Mouse (Mus musculus): Measurements from ENCODE around the gene Pank1. TPM values are rescaled to one million over a fixed set of nuclear protein-coding genes. Genes with fewer than 3 reads are reported as not detected.

Pank1 gene
- polyA plus RNA-seq, 1 experiment from 2014 or later: 6.5 TPM

DNA sequence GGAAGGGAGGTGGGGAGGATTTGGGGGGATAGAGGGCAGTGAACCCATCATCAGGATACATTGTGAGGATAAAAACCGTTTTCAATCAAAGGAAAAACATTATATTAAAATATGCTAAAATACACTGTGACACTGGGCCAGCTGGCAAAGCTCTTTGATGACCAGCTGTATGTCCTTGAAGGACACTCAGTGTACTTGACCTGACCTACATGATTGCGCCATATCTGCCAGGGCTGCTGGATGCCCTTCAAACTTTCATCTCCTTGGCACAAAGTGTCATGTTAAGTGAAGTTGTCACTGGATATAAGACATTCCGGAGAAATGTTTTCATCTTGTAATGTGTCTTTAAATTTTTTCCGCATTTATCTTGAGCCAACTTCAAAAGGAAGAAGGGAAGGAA is 19.7 kb upstream of the Pank1 start:
- H3K27ac ChIP-seq (replicated peaks): no peak overlapping the region
- H3K4me3 ChIP-seq: no peak overlapping the region
- no peak for DNase-seq (ENCODE audit: low spot score)
- WGBS: 83% methylated on average over 4 of the region's 4 CpGs
- H3K9me3 ChIP-seq (replicated peaks): no peaks in the 10 kb centered on the region
- H3K27me3 ChIP-seq (ENCODE audit: low read depth, poor library complexity, severe bottlenecking): no peaks in the 10 kb centered on the region
- H3K36me3 ChIP-seq: no peaks in the 10 kb centered on the region
- H3K4me1 ChIP-seq: no peaks in the 10 kb centered on the region

DNA sequence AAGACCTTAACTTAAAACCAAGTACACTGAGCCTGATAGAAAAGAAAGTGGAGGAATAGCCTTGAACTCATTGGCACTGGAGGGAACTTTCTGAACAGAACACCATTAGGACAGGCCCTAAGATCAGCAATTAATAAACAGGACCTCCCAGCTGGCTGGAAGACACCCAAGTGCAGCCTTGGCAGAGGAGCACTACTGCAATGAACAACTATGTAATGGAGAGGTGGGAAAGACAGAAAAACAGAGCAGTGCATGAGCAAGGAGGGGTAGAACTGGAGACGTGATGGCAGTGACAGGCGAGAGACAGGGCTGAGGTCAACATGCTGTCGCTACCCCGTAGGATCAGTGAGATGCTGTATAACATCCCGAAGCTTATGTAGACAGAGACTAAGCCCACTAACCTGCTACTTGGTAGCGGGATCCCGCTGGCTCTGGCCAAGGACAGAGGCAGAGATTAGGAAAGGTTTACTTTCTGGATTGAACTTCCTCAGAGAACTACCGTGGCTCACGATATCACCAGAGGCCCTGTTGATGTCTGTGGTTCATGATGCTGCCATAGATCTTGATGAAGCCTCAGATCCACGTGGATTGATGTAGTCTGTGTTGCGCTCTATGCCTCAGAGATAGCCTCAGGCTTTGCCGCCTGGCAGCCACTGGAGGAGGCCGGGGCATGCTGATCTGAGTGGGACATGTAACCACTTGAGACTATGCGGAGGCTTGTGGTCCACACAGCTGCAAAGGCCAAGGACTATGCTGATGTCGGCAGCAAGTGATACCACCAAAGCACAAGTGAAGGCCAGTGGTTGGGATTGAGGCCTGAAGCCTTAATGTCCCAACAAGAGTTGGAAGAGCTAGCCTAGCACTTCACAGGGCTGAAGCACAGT is 18.1 kb upstream of the Pank1 start:
- no peak overlapping the region for H3K27ac ChIP-seq (replicated peaks)
- H3K36me3 ChIP-seq: no peaks in the 10 kb centered on the region
- H3K4me1 ChIP-seq: no peaks in the 10 kb centered on the region
- H3K27me3 ChIP-seq (ENCODE audit: low read depth, poor library complexity, severe bottlenecking): no peaks in the 10 kb centered on the region
- no peaks in the 10 kb centered on the region for H3K9me3 ChIP-seq (replicated peaks)
- 92% methylated on average over 15 of the region's 15 CpGs for WGBS
- H3K4me3 ChIP-seq: no peak overlapping the region
- no peak for DNase-seq (ENCODE audit: low spot score)

DNA sequence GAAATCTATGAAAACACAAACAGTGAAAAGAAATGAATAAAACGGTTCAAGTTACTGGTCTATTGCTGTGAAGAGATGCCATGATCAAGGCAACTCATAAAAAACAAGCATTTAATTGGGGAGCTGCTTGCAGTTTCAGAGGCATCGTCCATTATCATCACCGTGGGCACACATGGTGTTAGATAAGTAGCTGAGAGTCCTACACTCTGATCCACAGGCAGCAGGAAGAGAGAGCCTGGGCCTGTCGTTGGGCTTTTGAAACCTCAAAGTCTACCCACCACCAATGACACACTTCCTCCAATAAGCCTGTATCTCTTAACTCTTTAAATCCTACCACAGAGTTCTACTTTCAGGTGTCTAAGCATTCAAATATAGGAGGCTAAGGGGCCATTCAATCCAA is 15.8 kb upstream of the Pank1 start:
- Histone ChIP-seq H3K4me3 (no peak overlapping the region), H3K27me3 (ENCODE audit: low read depth, poor library complexity, severe bottlenecking) (no peaks in the 10 kb centered on the region), H3K27ac (replicated peaks) (no peak overlapping the region), H3K4me1 (no peaks in the 10 kb centered on the region), H3K36me3 (no peaks in the 10 kb centered on the region), H3K9me3 (replicated peaks) (no peaks in the 10 kb centered on the region)
- WGBS: 89% methylated on average over 4 of the region's 4 CpGs
- no peak for DNase-seq (ENCODE audit: low spot score)

DNA sequence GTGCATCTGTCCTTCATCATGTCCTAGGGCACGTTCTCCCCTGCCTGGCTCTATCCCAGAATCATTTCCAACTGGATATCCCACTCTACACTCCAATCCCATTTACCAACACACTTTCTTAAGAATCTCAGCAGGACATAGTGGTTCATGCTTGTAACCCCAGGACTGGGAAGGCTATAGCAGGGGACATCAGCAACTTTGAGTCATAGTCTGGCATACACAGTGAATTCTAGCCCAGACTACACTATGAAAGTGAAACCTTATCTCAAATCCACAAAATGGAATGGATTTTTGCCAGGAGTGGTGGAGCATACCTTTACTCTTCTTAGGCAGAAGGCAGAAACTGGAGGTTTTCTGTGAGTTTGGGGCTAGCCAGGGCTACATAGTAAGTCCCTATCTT is 12.3 kb upstream of the Pank1 start:
- DNase-seq (ENCODE audit: low spot score): no peak
- H3K27ac ChIP-seq (replicated peaks): no peak overlapping the region
- H3K36me3 ChIP-seq: no peaks in the 10 kb centered on the region
- no peaks in the 10 kb centered on the region for H3K4me1 ChIP-seq
- no peaks in the 10 kb centered on the region for H3K9me3 ChIP-seq (replicated peaks)
- no peaks in the 10 kb centered on the region for H3K27me3 ChIP-seq (ENCODE audit: low read depth, poor library complexity, severe bottlenecking)
- WGBS: 88% methylated on average over 1 of the region's 1 CpGs
- no peak overlapping the region for H3K4me3 ChIP-seq

DNA sequence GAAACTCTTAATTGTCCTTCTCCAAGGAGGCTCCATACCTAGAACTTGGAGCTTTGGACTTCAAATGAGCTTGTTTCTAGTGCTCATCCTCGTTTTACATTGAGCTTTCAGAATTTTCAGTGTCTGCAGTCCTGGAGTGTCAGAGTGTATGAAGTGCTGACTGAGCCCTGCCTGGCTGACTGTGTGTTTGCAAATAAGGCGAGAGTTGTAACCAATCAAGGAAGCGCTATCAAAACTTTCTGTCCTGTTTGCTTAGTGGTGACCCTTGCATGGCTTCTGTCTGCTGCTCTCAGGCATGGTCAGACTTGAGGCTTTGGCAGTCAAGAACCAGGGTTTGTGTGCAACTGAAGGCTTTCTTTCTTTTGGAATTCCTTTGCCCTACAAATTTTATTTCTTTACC is 11.7 kb upstream of the Pank1 start:
- 69% methylated on average over 3 of the region's 3 CpGs for WGBS
- Histone ChIP-seq H3K27me3 (ENCODE audit: low read depth, poor library complexity, severe bottlenecking) (no peaks in the 10 kb centered on the region), H3K4me3 (no peak overlapping the region), H3K36me3 (no peaks in the 10 kb centered on the region), H3K27ac (replicated peaks) (no peak overlapping the region), H3K4me1 (no peaks in the 10 kb centered on the region), H3K9me3 (replicated peaks) (no peaks in the 10 kb centered on the region)
- no peak for DNase-seq (ENCODE audit: low spot score)

DNA sequence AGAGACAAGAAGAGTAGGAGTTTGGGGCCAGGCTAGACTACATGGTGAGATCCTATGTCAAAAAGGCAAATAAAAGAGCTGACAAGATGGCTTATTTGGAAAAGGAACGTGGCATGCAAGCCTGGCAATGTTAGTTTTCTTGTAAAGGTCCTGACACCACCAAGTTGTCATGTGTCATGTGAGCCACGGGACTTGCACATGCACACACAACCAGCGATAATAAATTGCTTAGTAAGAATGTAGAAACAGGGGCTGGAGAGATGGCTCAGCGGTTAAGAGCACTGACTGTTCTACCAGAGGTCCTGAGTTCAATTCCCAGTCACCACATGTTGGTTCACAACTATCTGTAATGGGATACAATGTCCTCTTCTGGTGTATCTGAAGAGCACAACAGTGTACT is 7.1 kb upstream of the Pank1 start:
- DNase-seq (ENCODE audit: low spot score): no peak
- Histone ChIP-seq H3K4me1 (no peaks in the 10 kb centered on the region), H3K4me3 (no peak overlapping the region), H3K27me3 (ENCODE audit: low read depth, poor library complexity, severe bottlenecking) (no peaks in the 10 kb centered on the region), H3K27ac (replicated peaks) (no peak overlapping the region), H3K9me3 (replicated peaks) (no peaks in the 10 kb centered on the region), H3K36me3 (no peaks in the 10 kb centered on the region)
- whole genome bisulfite sequencing: 84% methylated on average over 4 of the region's 4 CpGs

DNA sequence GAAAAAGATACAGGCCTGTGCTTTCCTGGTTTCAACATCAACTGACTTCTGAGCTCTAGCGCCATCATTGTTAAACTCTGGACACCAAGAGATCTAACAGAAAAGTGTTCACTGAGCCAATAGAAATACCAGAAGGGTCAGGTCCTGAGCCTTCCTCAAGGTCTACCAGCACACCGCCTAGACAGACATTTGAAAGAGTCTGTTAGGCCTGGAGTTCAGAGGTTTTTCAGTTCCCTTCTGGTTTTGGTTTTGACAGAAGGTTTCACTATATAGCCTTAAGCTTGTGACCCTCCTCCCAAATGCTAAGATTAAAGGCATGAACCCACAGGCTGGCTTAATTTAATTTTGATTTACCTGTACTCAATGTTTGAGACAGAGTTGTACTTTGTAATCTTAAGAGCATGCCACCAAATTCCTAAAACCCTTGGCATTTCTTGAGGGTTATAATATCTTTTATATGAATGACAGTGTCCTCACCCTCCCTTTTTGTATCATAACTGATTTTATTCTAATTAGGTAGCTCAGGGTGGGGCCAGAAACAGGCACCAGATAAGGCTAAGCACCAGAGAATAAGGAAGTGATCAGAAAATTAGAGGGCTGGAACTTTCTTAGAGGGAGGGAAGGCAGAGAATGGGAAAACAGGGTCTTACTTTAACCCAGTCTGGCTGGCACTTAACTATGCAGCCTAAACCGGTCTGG is 4.4 kb upstream of the Pank1 start:
- WGBS: 82% methylated on average over 3 of the region's 3 CpGs

DNA sequence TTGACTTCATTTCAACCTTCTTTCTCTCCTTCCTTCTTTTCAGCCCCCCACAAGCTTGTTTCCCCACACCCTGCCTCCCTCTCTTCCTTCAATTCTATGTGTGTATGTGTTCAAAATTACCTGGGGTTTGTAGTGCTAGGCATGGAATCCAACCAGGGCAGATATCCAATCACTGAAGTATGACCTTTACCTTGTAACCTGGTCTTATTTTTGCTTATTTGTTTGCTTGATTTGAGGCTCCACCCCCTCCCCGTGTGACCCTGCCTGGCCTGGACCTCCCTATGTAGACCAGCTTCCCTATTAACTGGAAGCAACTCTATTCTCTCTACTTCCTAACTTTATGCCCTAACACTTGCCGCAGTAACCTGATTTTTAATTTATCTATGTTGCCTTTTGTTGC is 3.2 kb upstream of the Pank1 start:
- no peak overlapping the region for H3K27ac ChIP-seq (replicated peaks)
- H3K4me3 ChIP-seq: no peak overlapping the region
- peaks cover 15% of the 10 kb centered on the region for H3K4me1 ChIP-seq
- no peaks in the 10 kb centered on the region for H3K36me3 ChIP-seq
- no peaks in the 10 kb centered on the region for H3K9me3 ChIP-seq (replicated peaks)
- DNase-seq (ENCODE audit: low spot score): no peak
- WGBS: 85% methylated on average over 2 of the region's 2 CpGs
- H3K27me3 ChIP-seq (ENCODE audit: low read depth, poor library complexity, severe bottlenecking): no peaks in the 10 kb centered on the region

More for the DNA sequence above, 4.4 kb upstream of the Pank1 start:
- Histone ChIP-seq H3K27ac (replicated peaks) (no peak overlapping the region), H3K27me3 (ENCODE audit: low read depth, poor library complexity, severe bottlenecking) (no peaks in the 10 kb centered on the region), H3K4me3 (no peak overlapping the region), H3K9me3 (replicated peaks) (no peaks in the 10 kb centered on the region), H3K36me3 (no peaks in the 10 kb centered on the region), H3K4me1 (peaks cover 12% of the 10 kb centered on the region)
- DNase-seq (ENCODE audit: low spot score): no peak

DNA sequence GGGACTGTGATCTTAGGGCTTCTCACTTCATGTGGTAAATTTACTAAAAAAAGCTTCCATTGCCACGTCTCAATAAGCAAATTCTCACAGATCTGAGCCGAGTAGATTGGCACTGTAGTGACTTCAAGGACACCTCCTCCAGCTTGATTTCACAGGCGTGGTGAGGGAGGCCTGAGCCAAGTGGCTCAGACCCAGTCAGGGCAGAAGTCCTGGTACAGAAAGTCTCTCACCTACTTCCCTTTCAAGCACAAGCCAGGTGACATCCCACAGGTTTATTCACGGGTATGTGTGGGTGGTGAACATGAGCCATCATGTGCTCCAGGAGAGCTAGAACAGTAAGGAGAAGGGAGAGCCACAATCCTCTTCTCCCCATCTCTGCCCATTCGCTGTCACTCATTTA is 1.9 kb upstream of the Pank1 start:
- H3K4me3 ChIP-seq: no peak overlapping the region
- peaks cover 23% of the 10 kb centered on the region for H3K4me1 ChIP-seq
- no peaks in the 10 kb centered on the region for H3K36me3 ChIP-seq
- no peaks in the 10 kb centered on the region for H3K9me3 ChIP-seq (replicated peaks)
- no peaks in the 10 kb centered on the region for H3K27me3 ChIP-seq (ENCODE audit: low read depth, poor library complexity, severe bottlenecking)
- WGBS: 85% methylated on average over 5 of the region's 5 CpGs
- no peak for DNase-seq (ENCODE audit: low spot score)
- H3K27ac ChIP-seq (replicated peaks): no peak overlapping the region

DNA sequence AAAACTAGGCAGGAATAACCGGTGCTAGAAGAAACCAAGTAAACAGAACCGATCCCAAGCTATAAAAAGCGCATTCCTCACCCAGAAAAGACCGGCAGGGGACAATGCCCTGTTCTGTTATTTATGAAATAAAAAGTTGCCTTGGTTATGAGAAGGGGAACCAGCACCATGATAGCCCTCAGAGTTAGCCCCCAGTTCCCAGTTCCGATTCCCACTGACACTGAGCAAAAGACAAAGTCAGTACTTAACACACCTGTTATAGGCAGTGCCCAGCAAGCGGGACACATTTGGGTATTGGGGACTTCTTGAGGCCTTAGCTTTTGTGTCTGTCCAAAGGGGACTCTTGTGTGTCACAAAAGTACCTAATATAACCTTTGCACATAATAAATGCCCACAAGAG is 369 bp upstream of the Pank1 start:
- no peak for DNase-seq (ENCODE audit: low spot score)
- peaks cover 23% of the 10 kb centered on the region for H3K4me1 ChIP-seq
- H3K9me3 ChIP-seq (replicated peaks): no peaks in the 10 kb centered on the region
- H3K27me3 ChIP-seq (ENCODE audit: low read depth, poor library complexity, severe bottlenecking): no peaks in the 10 kb centered on the region
- WGBS: 32% methylated on average over 6 of the region's 6 CpGs
- peak overlapping the region; percentile 98 for H3K27ac ChIP-seq (replicated peaks)
- H3K36me3 ChIP-seq: no peaks in the 10 kb centered on the region
- H3K4me3 ChIP-seq: peak overlapping the region; percentile 94

DNA sequence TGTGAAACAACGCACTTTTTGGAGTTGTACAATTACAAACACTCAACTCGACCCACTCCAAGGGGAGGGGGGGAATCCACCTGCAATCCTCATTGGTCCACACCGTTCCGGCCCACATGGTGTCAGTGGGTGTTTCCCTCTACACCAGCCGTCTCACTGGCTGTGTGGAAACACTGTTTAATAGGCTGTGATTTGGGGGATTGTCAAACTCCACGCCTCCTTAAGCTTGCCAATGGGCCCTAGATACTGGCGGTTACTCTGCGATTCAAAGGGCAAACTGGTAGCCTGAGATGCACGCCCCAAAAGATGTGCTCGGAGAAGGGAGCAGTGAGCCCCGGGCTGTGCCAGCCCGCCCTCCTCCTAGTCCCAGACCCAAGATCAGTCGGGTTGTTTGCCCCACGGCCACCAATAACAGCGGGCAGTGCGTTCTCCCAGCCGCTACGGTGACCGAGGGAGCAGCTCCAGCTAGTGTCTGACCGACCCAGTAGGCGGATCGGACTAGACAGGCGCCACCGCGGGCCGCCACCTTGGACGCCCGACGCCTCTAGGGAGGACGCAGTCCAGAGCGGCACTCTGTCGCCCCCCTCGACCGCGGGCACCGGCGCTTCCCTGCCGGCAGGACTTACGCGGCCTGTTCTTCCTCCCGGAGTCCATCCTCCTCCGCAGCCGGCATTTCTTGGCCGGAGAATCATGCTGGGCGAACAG is 1.2 kb downstream of the Pank1 start:
- H3K36me3 ChIP-seq: no peaks in the 10 kb centered on the region
- WGBS: under 1% methylated on average over 45 of the region's 45 CpGs

DNA sequence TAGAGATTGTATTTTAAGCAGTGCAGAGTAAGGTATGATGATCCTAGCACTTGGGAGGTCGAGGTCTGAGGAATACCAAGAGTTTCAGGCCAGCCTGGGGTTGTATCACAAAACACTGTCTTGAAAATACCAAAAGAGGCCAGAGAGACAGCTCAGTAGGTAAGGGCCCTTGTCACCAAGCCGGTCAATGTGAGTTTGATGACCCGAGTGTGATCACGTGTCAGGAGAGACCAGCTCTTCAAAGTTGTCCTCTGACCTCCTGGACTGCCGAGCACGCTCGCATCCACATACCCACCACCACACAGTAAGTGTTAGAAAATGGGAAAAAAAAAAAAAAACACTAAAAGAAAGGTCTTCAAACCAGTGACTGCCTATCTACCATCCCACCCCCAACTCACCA is 2.6 kb downstream of the Pank1 start:
- peaks cover 23% of the 10 kb centered on the region for H3K4me1 ChIP-seq
- H3K9me3 ChIP-seq (replicated peaks): no peaks in the 10 kb centered on the region
- H3K36me3 ChIP-seq: no peaks in the 10 kb centered on the region
- no peak overlapping the region for H3K27ac ChIP-seq (replicated peaks)
- no peaks in the 10 kb centered on the region for H3K27me3 ChIP-seq (ENCODE audit: low read depth, poor library complexity, severe bottlenecking)
- no peak for DNase-seq (ENCODE audit: low spot score)
- H3K4me3 ChIP-seq: no peak overlapping the region
- WGBS: 85% methylated on average over 7 of the region's 7 CpGs

More for the DNA sequence above, 1.2 kb downstream of the Pank1 start:
- H3K4me1 ChIP-seq: peaks cover 23% of the 10 kb centered on the region
- peak overlapping the region; percentile 94 for H3K4me3 ChIP-seq
- no peaks in the 10 kb centered on the region for H3K9me3 ChIP-seq (replicated peaks)
- peak; percentile 83 for DNase-seq (ENCODE audit: low spot score)
- peak overlapping the region; percentile 98 for H3K27ac ChIP-seq (replicated peaks)
- H3K27me3 ChIP-seq (ENCODE audit: low read depth, poor library complexity, severe bottlenecking): no peaks in the 10 kb centered on the region

DNA sequence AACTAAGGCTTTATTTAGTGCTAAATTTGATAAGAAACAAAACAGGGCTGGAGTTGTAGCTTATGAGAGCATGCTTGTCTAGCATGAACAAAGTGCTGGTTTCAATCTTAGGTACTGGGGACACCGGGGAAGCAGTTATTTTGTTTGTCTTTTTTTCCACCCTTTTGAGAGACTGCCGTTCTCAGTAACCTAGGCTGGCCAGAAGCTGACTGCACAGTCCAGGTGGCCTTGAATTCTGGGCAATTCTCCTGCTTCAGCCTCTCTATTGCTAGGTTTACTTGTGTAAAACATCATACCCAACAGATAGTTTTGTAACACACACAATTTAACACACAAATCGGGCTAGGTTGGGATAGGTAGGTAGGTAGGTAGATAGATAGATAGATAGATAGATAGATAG is 9.9 kb downstream of the Pank1 start:
- H3K27ac ChIP-seq (replicated peaks): no peak overlapping the region
- H3K9me3 ChIP-seq (replicated peaks): no peaks in the 10 kb centered on the region
- no peaks in the 10 kb centered on the region for H3K27me3 ChIP-seq (ENCODE audit: low read depth, poor library complexity, severe bottlenecking)
- 89% methylated on average over 3 of the region's 3 CpGs for WGBS
- H3K36me3 ChIP-seq: no peaks in the 10 kb centered on the region
- no peaks in the 10 kb centered on the region for H3K4me1 ChIP-seq
- no peak for DNase-seq (ENCODE audit: low spot score)
- no peak overlapping the region for H3K4me3 ChIP-seq

All from midbrain, embryonic 10.5 days (tissue).